ENCODE assay signal across 9 mouse cellular contexts in genomic region chr9:43953128-43953527, GRCm38 (mm10).
DNase-seq lines count a peak whose midpoint lies in the region; ATAC-seq and TF ChIP-seq lines count a peak whose summit lies in the region.
"Had no signal": no experiment of that assay in that cellular context is flagged by ENCODE, and none has a peak within 500 bp of the region (broad histone marks: within the 10 kb centered on the region; RNA-seq: fewer than 3 reads in every experiment).

No protein-coding gene starts in this region.

- 31% methylated on average over 7 of the region's 7 CpGs for WGBS in heart, embryonic 10.5 days

- TF ChIP-seq CTCF in testis, adult 2 months (IDR thresholded peaks at IDR 0.05; ENCODE audit: control insufficient read depth, insufficient read depth, insufficient replicate concordance, low read depth, low read length) = peak; percentile 25; the same call in 1 of the 2 replicates

- no peaks in the 10 kb centered on the region for H3K36me3 ChIP-seq in heart, embryonic 10.5 days
- H3K36me3 ChIP-seq in testis, adult 2 months (ENCODE audit: control insufficient read depth, insufficient read depth, low read length) = no peaks in the 10 kb centered on the region

- H3K27ac ChIP-seq in heart, embryonic 10.5 days = no peak overlapping the region
- H3K27ac ChIP-seq in testis, adult 2 months (ENCODE audit: control insufficient read depth, insufficient read depth, low read depth, low read length) = no peak overlapping the region

- no peak for TF ChIP-seq POLR2A in testis, adult 2 months (IDR thresholded peaks at IDR 0.05; ENCODE audit: control insufficient read depth, low read depth, low read length)

- ATAC-seq in CD4-positive, CD25-positive, alpha-beta regulatory T cell, adult 4 months = no peak
- ATAC-seq: activated CD4-positive, CD25-positive, alpha-beta regulatory T cell, adult 4 months had no signal

- 0 out of 2 replicates have a peak, but pooled peaks cover 24% of the 10 kb centered on the region for H3K27me3 ChIP-seq in heart, embryonic 10.5 days (ENCODE audit: insufficient read depth, poor library complexity, severe bottlenecking)
- H3K27me3 ChIP-seq in testis, adult 2 months (ENCODE audit: control insufficient read depth, insufficient read depth, low read length) = no peaks in the 10 kb centered on the region

- H3K4me1 ChIP-seq in heart, embryonic 10.5 days = peaks cover 8% of the 10 kb centered on the region
- no peaks in the 10 kb centered on the region for H3K4me1 ChIP-seq in testis, adult 2 months (ENCODE audit: control insufficient read depth, insufficient read depth, low read length)

- no peak overlapping the region for H3K4me3 ChIP-seq in heart, embryonic 10.5 days
- no peak overlapping the region for H3K4me3 ChIP-seq in testis, adult 2 months (ENCODE audit: control insufficient read depth, low read depth, low read length)
- H3K4me3 ChIP-seq: erythroblast, embryonic 14.5 days had no signal

- intact Hi-C loops in heart, postnatal 14 days (cut with DNase I) = no loop called here

- no peaks in the 10 kb centered on the region for H3K9me3 ChIP-seq in heart, embryonic 10.5 days

- DNase-seq in heart, postnatal 14 days = peak; percentile 33 to 40
- DNase-seq in heart, embryonic 10.5 days (ENCODE audit: low spot score) = no peak
- no peak for DNase-seq in testis, postnatal 10 days (ENCODE audit: low spot score)
- DNase-seq in embryo, embryonic 11 days = peak; percentile 48
- no peak for DNase-seq in thymus, postnatal 0 days (ENCODE audit: low spot score)

Comparison
In these comparisons a context has a peak if more than half of its experiments do, and no peak if none do; other contexts are left out.
1. DNase-seq: peak in heart, postnatal 14 days (2 of 2) and embryo, embryonic 11 days (single experiment); none in heart, embryonic 10.5 days (single experiment), testis, postnatal 10 days (single experiment) and thymus, postnatal 0 days (single experiment).